Mouse (Mus musculus): ENCODE data around the gene Traf6.

Traf6 gene

DNA sequence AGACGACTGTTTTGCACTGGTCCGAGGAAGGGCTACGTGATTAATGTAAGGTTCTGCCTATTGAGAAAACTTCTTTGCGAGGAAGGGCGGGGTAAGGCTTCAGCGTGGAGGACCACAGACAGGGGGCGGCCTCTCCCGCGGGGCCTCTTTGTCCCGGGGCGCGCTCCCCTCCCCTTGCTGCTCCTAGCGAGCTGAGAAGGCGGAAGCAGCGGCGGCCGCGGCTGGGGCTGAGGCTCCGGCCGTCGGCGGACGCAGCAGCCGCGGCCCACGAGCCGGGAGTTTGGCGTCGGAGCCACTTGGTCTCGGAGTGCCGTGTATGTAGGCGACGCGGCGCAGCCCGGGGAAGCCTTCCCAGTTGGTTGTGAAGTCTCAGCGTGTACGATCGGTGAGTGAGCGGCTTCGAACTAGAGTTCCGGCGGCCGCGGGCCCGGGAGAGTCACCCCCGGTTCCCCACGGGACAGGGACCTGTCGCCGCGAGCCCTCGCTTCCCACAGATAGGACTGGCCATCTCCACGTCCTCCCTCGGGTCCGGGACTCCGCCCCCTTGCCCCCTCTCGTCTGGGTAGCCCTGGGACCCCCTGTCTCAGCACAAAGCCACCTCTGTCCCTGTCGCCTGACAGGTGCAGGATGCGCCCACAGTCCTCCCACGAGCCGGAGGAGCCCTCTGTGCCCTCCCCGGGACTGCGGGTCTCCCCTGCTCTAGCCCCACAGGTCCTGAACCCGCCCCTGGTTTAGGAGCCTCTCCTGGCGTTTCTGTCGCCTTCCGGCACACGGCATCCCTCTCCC, at the start of gene Traf6:
TSS of gene Traf6 (plus strand) at position 194 of the 786 bp plus-strand sequence.
- DNase-seq (ENCODE audit: low read depth), result peak; percentile 54

- DNase-seq (ENCODE audit: low read depth), result no peak
Measured at GRCm38 (mm10) chr2:101638979-101639839, 39.0 kb upstream of the Traf6 start.

DNA sequence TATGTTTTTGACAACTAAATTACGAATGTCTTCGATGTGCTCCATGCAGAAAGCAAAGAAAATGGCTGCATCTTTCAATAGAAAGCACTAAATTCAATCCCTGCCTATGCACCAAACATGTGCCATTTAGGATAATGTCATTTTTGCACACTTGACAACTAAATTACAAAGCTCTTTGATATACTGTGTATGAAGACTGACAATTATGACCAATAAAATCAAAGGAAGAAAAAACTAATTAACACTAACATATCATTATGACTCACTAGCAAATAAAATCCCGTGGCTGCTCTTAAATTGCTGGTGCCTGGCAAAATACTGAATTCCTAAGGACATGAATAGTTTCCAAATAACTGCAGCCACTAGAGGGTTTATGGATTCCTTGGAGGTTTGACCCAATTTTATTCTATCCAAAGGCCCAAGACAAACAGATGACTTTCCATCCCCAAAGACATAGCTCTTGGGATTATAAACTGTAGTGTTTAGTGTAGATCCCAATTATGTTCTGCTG, 38.3 kb upstream of the Traf6 start:
- no peak for DNase-seq (ENCODE audit: low read depth)

DNA sequence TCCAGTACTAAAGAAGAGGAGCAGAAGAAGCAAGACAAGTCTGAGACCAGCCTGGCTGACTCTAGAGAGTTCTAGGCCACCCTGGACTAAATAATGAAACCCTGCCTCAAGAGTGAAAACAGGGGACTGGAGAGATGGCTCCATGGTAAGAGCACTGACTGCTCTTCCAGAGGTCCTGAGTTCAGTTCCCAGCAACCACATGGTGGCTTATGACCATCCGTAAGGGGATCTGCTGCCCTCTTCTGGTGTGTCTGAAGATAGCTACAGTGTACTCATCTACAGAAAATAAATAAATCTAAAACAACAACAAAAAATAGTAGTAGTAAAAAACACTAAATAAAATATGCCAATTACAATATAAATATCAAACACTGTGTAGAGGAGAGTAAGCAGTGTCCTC, 32.4 kb upstream of the Traf6 start:
- no peak for DNase-seq (ENCODE audit: low read depth)

- DNase-seq (ENCODE audit: low read depth), result no peak
Measured at GRCm38 (mm10) chr2:101648361-101648760, 29.9 kb upstream of the Traf6 start.

DNA sequence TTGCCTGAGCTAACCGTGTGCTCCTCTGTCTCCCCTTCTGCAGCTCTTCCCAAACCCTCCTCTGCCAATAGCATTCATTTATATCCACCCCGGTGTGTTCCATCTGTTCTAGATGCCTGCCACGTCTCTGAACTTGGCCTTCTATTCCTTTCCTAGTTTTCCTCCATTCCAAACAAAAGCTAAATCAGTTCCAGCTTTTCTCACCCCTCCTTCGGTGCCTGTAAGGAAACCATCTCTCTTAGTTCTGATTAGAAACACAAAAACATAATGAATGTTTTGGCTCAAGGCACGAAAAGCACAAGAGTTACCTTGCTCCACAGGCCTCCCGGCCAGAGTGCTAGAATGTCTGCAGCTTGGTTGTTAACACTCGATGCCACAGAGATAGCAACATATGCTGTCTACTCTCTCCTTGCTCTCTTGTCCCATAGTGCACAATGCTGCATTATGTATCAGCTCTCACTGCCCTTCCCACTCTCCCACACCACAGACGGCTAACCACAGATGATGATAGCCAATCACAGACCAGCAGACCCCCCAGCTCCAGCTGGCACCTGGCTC, 29.0 kb upstream of the Traf6 start, which contains the start of the genes Rag1 and B230118H07Rik:
TSS of gene Rag1 (minus strand) at position 388 of the 558 bp plus-strand sequence.
TSS of gene B230118H07Rik (minus strand) at position 419 of the 558 bp plus-strand sequence.
- DNase-seq (ENCODE audit: low read depth), result no peak

DNA sequence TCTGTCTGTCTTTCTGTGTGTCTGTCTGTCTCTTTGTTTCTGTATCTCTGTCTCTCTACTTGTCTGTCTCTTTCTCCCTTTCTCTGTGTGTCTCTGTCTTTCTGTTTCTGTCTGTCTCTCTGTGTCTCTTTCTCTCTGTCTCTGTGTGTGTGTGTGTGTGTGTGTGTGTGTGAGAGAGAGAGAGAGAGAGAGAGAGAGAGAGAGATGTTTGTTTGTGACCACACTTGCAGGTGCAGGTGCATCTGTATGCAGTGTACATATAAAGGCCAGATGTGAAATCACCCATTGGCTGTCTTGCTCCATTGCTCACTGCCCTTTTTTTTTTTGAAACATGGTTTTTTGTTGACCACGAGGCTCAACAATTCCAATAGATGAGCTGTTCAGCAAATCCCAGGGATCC, 27.8 kb upstream of the Traf6 start:
- DNase-seq (ENCODE audit: low read depth), result no peak

GRCm38 (mm10) chr2:101652204-101652920, 25.9 kb upstream of the Traf6 start:
- DNase-seq (ENCODE audit: low read depth), result no peak

GRCm38 (mm10) chr2:101652921-101653597, 25.2 kb upstream of the Traf6 start:
- no peak for DNase-seq (ENCODE audit: low read depth)

DNA sequence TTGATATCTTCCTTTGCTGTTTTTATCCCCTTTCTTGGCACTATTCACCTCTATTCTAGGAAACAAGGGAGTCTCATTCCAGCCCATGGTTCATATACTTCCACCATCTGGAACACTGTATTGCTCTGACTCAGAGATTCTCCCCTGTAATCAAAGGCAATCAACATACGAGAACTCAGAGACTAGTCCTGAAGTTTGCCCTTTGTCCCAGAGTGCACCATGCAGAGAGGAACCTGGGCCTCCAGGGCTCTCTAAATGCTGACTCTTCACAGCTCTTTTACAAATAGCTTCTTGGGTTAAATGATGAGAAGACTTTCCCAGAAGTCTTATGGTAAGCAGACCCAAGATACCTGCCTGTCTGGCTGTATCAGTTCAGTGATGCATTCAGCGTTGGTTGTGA, 17.7 kb upstream of the Traf6 start:
- DNase-seq (ENCODE audit: low read depth), result no peak

DNA sequence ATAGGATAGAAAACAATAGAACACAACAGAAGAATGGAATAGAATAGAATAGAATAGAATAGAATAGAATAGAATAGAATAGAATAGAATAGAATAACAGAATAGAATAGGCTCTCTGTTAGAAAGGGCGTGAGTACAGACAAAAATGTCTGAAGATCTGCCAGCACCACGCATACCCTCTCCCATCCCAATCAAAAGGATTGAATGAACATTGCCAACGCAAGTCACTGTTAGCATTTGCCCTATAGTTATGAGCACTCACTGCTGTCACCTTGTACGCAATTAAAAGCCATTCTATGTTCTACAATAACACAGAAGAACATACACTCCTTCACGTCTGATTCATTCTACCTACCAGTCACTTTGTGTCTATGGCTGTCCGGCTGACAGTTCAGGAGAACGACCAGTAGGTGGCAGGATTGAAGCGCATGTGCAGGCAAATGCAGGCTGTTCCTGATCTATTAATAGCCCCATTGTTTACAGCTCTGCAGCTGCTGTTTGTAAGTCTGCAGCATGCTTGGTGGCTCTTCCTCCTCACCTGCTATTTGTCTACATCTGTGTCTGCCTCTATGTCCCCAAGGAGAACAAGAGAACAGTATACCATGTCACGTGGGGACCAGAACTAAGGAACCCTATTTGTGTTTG, 13.0 kb upstream of the Traf6 start:
- peak; percentile 28 for DNase-seq (ENCODE audit: low read depth)

DNA sequence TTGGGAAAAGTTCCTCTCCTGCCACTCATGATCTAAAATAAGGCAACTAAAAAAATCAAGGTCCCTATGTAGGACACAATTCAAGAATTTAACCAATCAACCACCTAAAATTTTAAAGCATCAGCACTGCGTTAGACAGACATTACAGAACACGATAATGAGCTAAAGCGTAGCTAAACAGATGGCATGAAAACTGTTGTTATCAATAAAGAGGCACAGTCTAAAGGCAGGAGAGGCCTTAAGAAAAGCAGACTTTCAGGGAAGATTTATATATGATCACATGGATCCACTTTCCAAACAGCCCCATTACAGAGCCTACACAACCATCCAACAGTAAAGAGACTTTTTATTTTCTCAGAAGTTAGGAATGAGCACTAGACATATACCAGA, 12.5 kb upstream of the Traf6 start:
- no peak for DNase-seq (ENCODE audit: low read depth)

DNA sequence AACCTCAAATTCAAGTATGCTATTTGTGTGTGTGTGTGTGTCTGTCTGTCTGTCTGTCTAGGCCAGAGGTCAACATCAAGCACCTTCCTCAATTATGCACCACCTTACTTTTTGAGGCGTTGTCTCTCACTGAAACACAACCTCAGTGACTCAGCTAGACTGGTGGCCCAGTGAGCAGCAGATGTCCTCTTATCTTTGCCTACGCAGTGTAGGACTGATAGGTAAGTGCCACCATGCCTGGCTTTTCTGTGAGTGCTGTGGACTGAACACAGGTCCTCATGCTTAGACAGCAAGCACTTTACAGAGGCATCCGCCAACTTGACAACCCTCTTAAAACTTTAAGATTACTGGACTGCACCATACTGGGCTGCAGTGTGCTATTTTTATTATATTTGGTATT, 9.5 kb upstream of the Traf6 start:
- DNase-seq (ENCODE audit: low read depth), result no peak

- no peak for DNase-seq (ENCODE audit: low read depth)
Measured at GRCm38 (mm10) chr2:101673547-101673946, 4.7 kb upstream of the Traf6 start.

DNA sequence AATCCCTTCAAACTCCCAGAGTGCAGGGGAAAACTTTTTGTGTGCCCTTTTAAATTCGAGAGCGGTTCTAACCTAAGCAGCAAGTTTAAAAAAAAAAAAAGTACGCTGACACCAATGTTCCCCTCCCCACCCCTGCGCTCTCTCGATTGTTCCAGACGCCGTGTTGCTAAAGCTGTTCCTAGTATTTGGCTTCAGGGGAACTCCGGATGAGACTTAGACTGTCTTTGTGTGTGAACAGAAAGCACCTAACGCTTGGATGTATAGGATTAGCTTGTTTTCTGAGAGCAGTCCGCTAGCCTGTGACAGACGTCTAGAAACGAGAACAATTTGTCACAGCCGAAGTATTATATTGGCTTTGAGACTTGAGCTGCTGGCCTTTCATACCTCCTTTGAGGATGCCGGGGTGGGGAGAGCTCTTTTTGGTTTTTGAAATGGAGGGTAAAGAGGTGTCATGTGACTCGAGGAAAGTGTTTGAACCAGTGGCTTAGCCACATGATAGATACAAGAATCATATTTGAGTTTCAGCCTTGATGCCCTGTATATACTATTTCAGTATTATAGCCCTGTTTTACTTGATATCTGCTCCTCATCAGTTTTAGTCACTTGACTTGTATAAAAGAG, 1.0 kb downstream of the Traf6 start:
- no peak for DNase-seq (ENCODE audit: low read depth)

DNA sequence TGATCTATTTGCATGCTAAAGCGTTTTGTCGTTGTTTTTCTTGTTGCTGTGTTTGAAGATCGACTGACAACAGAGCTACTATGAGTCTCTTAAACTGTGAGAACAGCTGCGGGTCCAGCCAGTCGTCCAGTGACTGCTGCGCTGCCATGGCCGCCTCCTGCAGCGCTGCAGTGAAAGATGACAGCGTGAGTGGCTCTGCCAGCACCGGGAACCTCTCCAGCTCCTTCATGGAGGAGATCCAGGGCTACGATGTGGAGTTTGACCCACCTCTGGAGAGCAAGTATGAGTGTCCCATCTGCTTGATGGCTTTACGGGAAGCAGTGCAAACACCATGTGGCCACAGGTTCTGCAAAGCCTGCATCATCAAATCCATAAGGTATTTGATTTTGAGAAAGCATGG, 6.2 kb downstream of the Traf6 start:
- no peak for DNase-seq (ENCODE audit: low read depth)

- DNase-seq (ENCODE audit: low read depth), result no peak
Measured at GRCm38 (mm10) chr2:101688011-101688410, 9.8 kb downstream of the Traf6 start.

DNA sequence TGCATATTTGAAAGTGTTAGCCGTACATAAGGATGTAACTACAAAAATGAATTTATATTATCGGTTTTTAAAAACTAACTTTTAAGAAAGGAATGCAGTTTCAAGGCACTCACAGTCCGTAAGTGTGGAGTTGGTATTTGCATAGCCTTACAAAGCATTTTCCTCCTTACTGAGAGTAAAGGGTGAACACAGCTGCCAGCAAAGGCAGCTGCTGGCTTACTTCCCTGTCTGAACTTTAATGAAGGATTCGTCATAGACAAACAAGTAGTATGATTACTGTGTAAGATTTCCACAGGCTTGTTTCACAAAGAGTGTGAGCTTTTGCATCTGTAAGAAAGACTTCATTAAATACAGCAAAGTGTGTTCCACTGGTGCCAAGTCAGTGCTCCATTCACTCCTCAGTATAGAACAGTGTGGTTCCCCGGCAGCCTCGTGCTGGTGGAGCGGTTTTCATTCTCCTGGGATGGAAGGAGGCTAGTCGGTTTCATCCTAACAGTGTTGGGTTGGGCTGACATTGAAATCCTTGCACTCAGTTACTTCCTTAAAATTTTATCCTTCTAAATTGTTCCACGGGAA, 12.1 kb downstream of the Traf6 start:
- no peak for DNase-seq (ENCODE audit: low read depth)

DNA sequence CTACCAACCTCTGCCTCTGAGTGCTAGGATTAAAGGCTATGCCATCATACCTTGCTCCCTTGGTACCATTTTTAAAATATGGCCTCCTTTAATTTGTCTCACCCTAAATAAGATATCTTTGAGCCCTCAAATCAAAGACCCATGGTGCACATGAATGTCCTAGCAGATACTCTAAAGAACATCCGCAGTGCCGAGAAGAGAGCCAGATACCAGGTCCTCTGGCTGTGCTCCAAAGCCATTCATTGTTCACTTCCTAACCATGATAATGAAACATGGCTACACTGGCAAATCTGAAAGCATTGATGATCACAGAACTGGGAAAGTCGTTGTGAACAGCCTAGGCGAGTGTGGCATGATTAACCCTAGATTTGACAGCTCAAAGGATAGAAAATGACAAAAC, 14.8 kb downstream of the Traf6 start:
- no peak for DNase-seq (ENCODE audit: low read depth)

All from fibroblast of lung, adult 2 months (primary cell).